Mouse (Mus musculus): Measurements from ENCODE around the gene Ppt2.

- TF ChIP-seq CTCF (IDR thresholded peaks at IDR 0.05; ENCODE audit: extremely low read depth, insufficient read length, insufficient replicate concordance, low read depth, low read length) (no peak), POLR2A (IDR thresholded peaks at IDR 0.05; ENCODE audit: low read depth, low read length) (no peak)
These were observed 976 bp upstream of the Ppt2 start, which contains the start of gene Prrt1 for GRCm38 (mm10) chr17:34629221-34629751.
